8 mouse cellular contexts compared by ENCODE assay signal in the genomic region with DNA sequence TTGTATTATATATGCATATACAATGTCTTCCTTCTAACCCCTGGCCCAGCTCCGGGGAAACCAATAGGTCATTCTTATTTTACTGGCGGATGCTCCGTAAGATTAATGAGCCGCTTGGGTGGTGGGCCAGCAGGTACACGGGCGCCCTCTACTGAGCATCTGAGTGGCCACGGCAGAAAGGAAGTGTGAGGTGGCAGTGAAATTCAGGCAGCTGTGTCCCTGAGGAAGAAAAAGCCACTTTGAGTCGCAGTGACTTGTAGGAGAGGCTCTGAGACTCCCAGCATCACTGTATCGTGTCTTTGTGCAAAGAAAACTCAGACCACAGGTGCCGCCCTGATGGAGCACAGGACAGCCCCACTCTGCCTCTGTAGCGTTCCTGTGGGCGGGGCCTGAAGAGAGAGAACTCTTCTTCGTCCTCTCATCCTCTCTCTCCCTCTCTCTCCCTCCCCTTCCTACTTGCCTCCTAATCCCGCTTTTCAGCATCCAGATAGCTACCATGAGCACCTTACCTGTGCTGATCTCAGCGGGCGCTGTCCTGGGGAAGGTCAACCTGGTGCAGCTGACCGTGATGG. TPM values are rescaled to one million over a fixed set of nuclear protein-coding genes. Genes with fewer than 3 reads are reported as not detected.
DNase-seq lines count a peak whose midpoint lies in the region; ATAC-seq lines count a peak whose summit lies in the region.

No protein-coding gene starts in this region.

- ATAC-seq in activated CD4-positive, CD25-positive, alpha-beta regulatory T cell, adult 4 months = peak; percentile 32
- ATAC-seq in common myeloid progenitor, adult 5-6 weeks (replicated peaks; ENCODE audit: low read depth, poor library complexity, severe bottlenecking) = peak; percentile 70
- peak; percentile 45; the same call in 1 of the 2 replicates for ATAC-seq in megakaryocyte-erythroid progenitor cell, adult 5-6 weeks (replicated peaks; ENCODE audit: low FRiP score, low TSS enrichment, poor library complexity, severe bottlenecking)

- DNase-seq in gastrocnemius, adult 8-10 months (ENCODE audit: low spot score in 2 of 2) = peak; percentile 34 to 40
- DNase-seq in induced T-regulatory cell, adult 2 months (ENCODE audit: low read depth) = peak; percentile 84
- DNase-seq in left cerebral cortex, postnatal 25 days (ENCODE audit: low spot score in 2 of 2) = peak; percentile 69 to 73
- peak; percentile 59 for DNase-seq in right cerebral cortex, postnatal 25 days
- DNase-seq in urinary bladder, postnatal 4 days (ENCODE audit: low spot score in 2 of 2) = peak; percentile 49 to 79

- intact Hi-C loops in left cerebral cortex, postnatal 25 days (cut with DNase I) = loop anchor here (2.0 kb wide), 1 partner anchor 87 kb away; no protein-coding TSS in a partner anchor

RNA-seq across cellular contexts. Expression of a gene that starts 15.2 kb away (rescaled TPM):
- 1 to 10 TPM in 1 of 2 experiments, not detected in 1; 4.8 TPM for polyA plus RNA-seq in activated CD4-positive, CD25-positive, alpha-beta regulatory T cell, adult 4 months (2017; shearing (Covaris generic))
- 52.9 and 59.6 TPM in 2 replicates for total RNA-seq in common myeloid progenitor, adult 5-6 weeks (2017)
- not detected for total RNA-seq in gastrocnemius, adult 8-10 months (2022)
- not detected for total RNA-seq in left cerebral cortex, postnatal 25 days (2021)
- 163 and 165 TPM in 2 replicates for total RNA-seq in megakaryocyte-erythroid progenitor cell, adult 5-6 weeks (2014; fragmentation: Nextera tagmentation)
- 119 and 185 TPM in 2 replicates for total RNA-seq in megakaryocyte-erythroid progenitor cell, adult 5-6 weeks (2017)

RNA-seq across cellular contexts. Expression of a gene that starts 26.4 kb away (rescaled TPM):
- polyA plus RNA-seq in activated CD4-positive, CD25-positive, alpha-beta regulatory T cell, adult 4 months (2017; shearing (Covaris generic)) = 1 to 10 TPM; 3.0 to 5.0 TPM
- total RNA-seq in common myeloid progenitor, adult 5-6 weeks (2017) = 55.1 and 63.9 TPM in 2 replicates
- 10 to 100 TPM; 17.5 to 21.6 (median 19.1) TPM for total RNA-seq in gastrocnemius, adult 8-10 months (2022)
- 10 to 100 TPM; 49.2 to 52.0 TPM for total RNA-seq in left cerebral cortex, postnatal 25 days (2021)
- 32.4 and 36.2 TPM in 2 replicates for total RNA-seq in megakaryocyte-erythroid progenitor cell, adult 5-6 weeks (2014; fragmentation: Nextera tagmentation)
- total RNA-seq in megakaryocyte-erythroid progenitor cell, adult 5-6 weeks (2017) = 41.9 and 61.3 TPM in 2 replicates

RNA-seq across cellular contexts. Expression of a gene that starts 35.3 kb away (rescaled TPM):
- 100 to 1,000 TPM; 555 to 571 TPM for polyA plus RNA-seq in activated CD4-positive, CD25-positive, alpha-beta regulatory T cell, adult 4 months (2017; shearing (Covaris generic))
- total RNA-seq in common myeloid progenitor, adult 5-6 weeks (2017) = 168 and 202 TPM in 2 replicates
- total RNA-seq in gastrocnemius, adult 8-10 months (2022) = 10 to 100 TPM; 26.4 to 33.9 (median 31.7) TPM
- 100 to 1,000 TPM; 115 to 119 TPM for total RNA-seq in left cerebral cortex, postnatal 25 days (2021)
- 82.2 and 101 TPM in 2 replicates for total RNA-seq in megakaryocyte-erythroid progenitor cell, adult 5-6 weeks (2014; fragmentation: Nextera tagmentation)
- total RNA-seq in megakaryocyte-erythroid progenitor cell, adult 5-6 weeks (2017) = 163 and 179 TPM in 2 replicates

RNA-seq across cellular contexts. Expression of a gene that starts 43.9 kb away (rescaled TPM):
- polyA plus RNA-seq in activated CD4-positive, CD25-positive, alpha-beta regulatory T cell, adult 4 months (2017; shearing (Covaris generic)) = 100 to 1,000 TPM; 271 to 367 TPM
- 172 and 177 TPM in 2 replicates for total RNA-seq in common myeloid progenitor, adult 5-6 weeks (2017)
- 100 to 1,000 TPM in 2 of 4 experiments, 10 to 100 TPM in 2; 98.0 to 149 (median 104) TPM for total RNA-seq in gastrocnemius, adult 8-10 months (2022)
- 100 to 1,000 TPM; 230 to 267 TPM for total RNA-seq in left cerebral cortex, postnatal 25 days (2021)
- total RNA-seq in megakaryocyte-erythroid progenitor cell, adult 5-6 weeks (2014; fragmentation: Nextera tagmentation) = 371 and 563 TPM in 2 replicates
- total RNA-seq in megakaryocyte-erythroid progenitor cell, adult 5-6 weeks (2017) = 122 and 226 TPM in 2 replicates

RNA-seq across cellular contexts. Expression of a gene that starts 51.2 kb away (rescaled TPM):
- polyA plus RNA-seq in activated CD4-positive, CD25-positive, alpha-beta regulatory T cell, adult 4 months (2017; shearing (Covaris generic)) = 100 to 1,000 TPM; 188 to 213 TPM
- 230 and 275 TPM in 2 replicates for total RNA-seq in common myeloid progenitor, adult 5-6 weeks (2017)
- 10 to 100 TPM; 33.5 to 45.5 (median 39.6) TPM for total RNA-seq in gastrocnemius, adult 8-10 months (2022)
- total RNA-seq in left cerebral cortex, postnatal 25 days (2021) = 10 to 100 TPM; 51.0 to 52.7 TPM
- total RNA-seq in megakaryocyte-erythroid progenitor cell, adult 5-6 weeks (2014; fragmentation: Nextera tagmentation) = 64.4 and 88.9 TPM in 2 replicates
- 208 and 338 TPM in 2 replicates for total RNA-seq in megakaryocyte-erythroid progenitor cell, adult 5-6 weeks (2017)

Comparison
In these comparisons a context has a peak if more than half of its experiments do, and no peak if none do; other contexts are left out.
1. Peak in every context shown above with its lines: DNase-seq and ATAC-seq.
2. RNA of a gene that starts 15.2 kb away (total RNA-seq): 119 to 185 TPM in megakaryocyte-erythroid progenitor cell, adult 5-6 weeks and 52.9 to 59.6 TPM in common myeloid progenitor, adult 5-6 weeks; not detected in gastrocnemius, adult 8-10 months and not detected in left cerebral cortex, postnatal 25 days; every median in the first group is over 10 times any median in the second.